Mouse (Mus musculus) embryonic stem cell, embryonic (primary cell): ENCODE data around the gene Tubg2.

Source experiments
- CTCF ChIA-PET, 4 experiments: fragments of 300-600 bp in 2 of 4; fragments of 350-600 bp in 2 of 4; sonication (Branson Sonifier 250); formaldehyde crosslinking; loops; one replicate each; lab custom pipeline; 2022; ENCODE audit warnings: inconsistent platforms in 2 of 4; lab: Charles Lee
- POLR2A ChIA-PET, 4 experiments: fragments of 300-600 bp in 2 of 4; fragments of 350-600 bp in 2 of 4; sonication (Branson Sonifier 250); formaldehyde crosslinking; loops; one replicate each; lab custom pipeline; 2022; ENCODE audit warnings: antibody characterized with exemption in 4 of 4, inconsistent platforms in 1 of 4; lab: Charles Lee

Gene Tubg2

DNA sequence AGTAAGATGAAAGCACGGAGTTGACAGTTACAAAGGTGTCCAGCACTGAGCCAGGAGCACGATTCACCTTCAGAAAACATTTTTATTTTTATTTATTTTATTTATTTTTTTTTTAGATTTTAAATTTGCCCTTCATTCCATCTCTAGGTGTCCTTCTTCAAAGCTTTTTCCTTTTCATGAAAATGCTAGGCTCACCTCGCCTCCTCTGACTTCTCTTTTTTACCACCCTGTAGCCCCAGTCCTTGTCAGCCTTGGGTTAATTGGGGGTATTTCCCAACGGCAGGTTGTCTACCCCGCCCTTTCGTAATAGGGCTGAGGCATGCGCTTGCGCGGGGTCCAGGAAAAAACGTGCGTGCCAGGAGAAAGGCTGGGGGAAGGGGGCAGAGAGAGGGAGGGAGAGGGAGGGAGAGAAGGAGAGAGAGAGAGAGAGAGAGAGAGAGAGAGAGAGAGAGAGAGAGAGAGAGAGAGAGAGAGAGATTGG is 20.0 kb downstream of the Tubg2 start:
- ChIA-PET POLR2A (interaction anchor here (0.6 to 4.0 kb wide), 24 partner anchors 8 to 281 kb away, joined by 3 to 20 read pairs (median 5); partner anchors contain the start of genes Rpl27 (in 2 of the 4), Becn1 (in 1 of the 4), Cntd1 (in 1 of the 4) and Coa3 (in 1 of the 4)), CTCF (interaction anchor here (0.6 to 8.3 kb wide), 71 partner anchors 8 to 505 kb away, joined by 3 to 135 read pairs (median 6); partner anchors contain the start of genes Becn1 (in 2 of the 4), Naglu (in 2 of the 4), Psmc3ip (in 2 of the 4) and Cavin1 (in 1 of the 4))

DNA sequence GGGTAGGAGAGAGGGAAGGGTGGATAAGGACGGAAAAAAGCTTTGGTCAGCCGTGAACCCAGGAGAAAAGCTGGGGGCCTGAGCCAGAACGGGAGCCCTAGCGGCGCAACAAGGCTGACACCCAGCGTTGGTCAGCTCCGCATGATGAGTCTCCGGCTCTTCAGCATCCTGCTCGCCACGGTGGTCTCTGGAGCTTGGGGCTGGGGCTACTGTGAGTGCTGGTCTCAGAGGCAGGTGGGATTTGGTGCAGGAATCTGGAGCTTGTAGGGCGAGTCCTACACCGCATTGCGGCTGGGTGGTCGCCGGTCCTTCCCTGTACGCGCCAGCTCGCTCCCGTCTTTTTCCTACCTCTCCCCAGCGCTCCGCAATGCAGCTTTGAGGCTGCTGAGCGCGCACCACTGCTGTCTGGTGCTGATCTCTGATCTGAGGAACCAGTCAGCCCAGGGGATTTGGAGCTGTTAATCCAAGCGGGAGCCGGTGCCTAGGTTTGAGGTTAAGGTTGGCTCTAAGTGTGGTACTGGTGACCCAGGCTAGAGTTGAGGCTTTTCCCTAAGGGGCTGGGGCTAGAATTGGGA is 20.5 kb downstream of the Tubg2 start:
- CTCF ChIA-PET = interaction anchor here (0.6 to 8.3 kb wide), 118 partner anchors 8 to 536 kb away, joined by 3 to 135 read pairs (median 5); partner anchors contain the start of genes Becn1 (in 4 of the 4), Psmc3ip (in 4 of the 4), Cntd1 (in 2 of the 4) and Coa3 (in 2 of the 4)
- POLR2A ChIA-PET = interaction anchor here (0.6 to 4.0 kb wide), 45 partner anchors 9 to 563 kb away, joined by 3 to 20 read pairs (median 4); partner anchors contain the start of genes Rpl27 (in 3 of the 4), Becn1 (in 2 of the 4), Naglu (in 2 of the 4) and Psmc3ip (in 2 of the 4)

DNA sequence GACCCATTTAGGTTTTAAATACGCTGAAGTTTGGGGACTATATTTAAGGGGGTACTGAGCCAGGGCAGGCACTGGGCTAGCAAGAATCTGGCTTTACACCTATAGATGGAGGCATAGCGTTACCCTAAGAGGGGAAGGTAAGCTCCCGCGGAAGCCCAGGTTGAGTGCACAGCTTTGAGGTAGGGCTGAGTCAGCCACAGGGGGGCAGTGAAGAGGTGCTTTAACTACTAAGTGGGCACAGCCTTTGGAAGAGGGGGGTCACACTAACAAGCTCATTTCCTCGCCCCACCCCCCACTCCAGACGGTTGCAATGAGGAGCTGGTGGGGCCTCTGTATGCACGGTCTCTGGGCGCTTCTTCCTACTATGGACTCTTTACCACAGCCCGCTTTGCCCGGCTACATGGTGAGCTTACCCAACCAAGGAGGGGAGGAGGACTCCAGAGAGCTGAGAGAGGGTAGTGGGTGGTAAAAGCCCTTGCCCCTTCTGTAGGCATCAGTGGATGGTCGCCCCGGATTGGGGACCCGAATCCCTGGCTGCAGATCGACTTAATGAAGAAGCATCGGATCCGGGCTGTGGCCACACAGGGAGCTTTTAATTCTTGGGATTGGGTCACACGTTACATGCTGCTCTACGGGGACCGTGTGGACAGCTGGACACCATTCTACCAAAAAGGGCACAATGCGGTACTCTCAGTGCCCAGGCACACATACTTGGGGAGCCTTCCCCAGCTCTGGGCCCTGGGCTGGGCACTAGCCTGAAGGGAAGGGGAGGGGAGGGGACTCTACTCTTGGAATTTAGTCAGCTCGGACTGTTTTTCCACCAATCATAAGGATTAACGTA is 21.4 kb downstream of the Tubg2 start:
- ChIA-PET CTCF (interaction anchor here (0.6 to 8.3 kb wide), 128 partner anchors 8 to 537 kb away, joined by 3 to 135 read pairs (median 4); partner anchors contain the start of genes Becn1 (in 4 of the 4), Psmc3ip (in 4 of the 4), Cntd1 (in 2 of the 4) and Coa3 (in 2 of the 4)), POLR2A (interaction anchor here in 3 of 4 experiments (0.6 to 4.0 kb wide), 51 partner anchors 11 to 564 kb away, joined by 3 to 20 read pairs (median 4); partner anchors contain the start of genes Psmc3ip (in 3 of the 3), Rpl27 (in 3 of the 3), Becn1 (in 2 of the 3) and Naglu (in 2 of the 3))

DNA sequence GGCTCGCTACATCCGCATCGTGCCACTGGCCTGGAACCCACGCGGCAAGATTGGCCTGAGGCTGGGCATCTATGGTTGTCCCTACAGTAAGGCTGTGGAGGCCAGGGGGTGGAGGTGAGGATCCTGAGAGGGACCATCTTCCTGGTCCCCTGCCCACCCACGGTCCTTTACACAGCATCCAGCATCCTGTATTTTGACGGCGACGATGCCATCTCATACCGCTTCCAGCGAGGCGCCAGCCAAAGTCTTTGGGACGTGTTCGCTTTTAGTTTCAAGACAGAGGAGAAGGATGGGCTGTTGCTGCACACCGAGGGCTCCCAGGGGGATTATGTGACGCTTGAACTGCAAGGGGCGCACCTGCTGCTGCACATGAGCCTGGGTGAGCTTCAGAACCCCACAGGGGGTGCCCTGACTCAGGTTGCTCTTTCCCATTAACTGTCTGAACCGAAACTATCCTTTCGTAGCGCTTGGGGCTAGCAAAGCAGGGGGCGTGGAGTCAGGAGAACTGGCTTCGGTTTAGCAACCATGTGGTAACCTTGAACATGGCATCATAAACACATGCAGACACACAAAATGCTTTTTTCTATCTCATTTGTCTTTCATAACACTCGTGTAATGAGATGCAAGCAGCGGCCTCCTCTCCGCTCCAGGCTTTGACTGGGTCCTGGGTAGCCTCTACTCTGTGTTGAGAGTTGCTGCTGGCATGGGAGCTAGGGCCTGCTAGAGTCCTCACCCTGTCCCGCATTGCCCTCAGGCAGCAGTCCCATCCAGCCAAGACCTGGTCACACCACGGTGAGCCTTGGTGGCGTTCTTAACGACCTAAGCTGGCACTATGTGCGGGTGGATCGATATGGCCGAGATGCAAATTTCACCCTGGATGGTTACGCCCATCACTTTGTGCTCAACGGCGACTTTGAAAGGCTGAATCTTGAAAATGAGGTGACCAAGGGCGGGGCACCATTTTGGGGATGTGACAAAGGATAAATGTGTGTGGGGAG is 22.7 kb downstream of the Tubg2 start:
- POLR2A ChIA-PET = interaction anchor here (0.6 to 4.0 kb wide), 11 partner anchors 13 to 1939 kb away, joined by 3 to 20 read pairs (median 3); partner anchors contain the start of genes Becn1 (in 2 of the 4), Coasy (in 1 of the 4), Psmc3ip (in 1 of the 4) and Rpl27 (in 1 of the 4)
- CTCF ChIA-PET = interaction anchor here in 3 of 4 experiments (0.5 to 8.3 kb wide), 24 partner anchors 12 to 221 kb away, joined by 3 to 135 read pairs (median 7); partner anchors contain the start of genes Becn1 (in 1 of the 3), Mlx (in 1 of the 3), Psmc3ip (in 1 of the 3) and Wnk4 (in 1 of the 3)

DNA sequence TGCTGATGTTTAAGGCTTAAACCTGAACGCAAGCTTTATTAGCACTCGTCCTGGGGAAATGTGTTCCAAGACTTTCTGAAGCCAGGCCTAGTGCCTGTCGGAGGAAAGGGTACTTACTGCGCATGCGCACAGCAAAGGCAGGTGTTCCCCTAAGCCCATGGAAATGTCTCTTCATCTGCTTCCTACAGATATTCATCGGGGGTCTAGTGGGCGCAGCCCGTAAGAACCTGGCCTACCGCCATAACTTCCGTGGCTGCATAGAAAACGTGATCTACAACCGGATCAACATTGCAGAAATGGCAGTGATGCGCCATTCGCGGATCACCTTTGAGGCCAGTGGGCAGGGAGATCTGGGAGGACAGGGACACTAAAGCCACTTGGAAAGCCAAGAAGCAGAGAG is 23.6 kb downstream of the Tubg2 start:
- CTCF ChIA-PET = interaction anchor here in 3 of 4 experiments (0.7 to 3.5 kb wide), 6 partner anchors 12 to 822 kb away, joined by 3 to 33 read pairs (median 4); no protein-coding TSS in a partner anchor

DNA sequence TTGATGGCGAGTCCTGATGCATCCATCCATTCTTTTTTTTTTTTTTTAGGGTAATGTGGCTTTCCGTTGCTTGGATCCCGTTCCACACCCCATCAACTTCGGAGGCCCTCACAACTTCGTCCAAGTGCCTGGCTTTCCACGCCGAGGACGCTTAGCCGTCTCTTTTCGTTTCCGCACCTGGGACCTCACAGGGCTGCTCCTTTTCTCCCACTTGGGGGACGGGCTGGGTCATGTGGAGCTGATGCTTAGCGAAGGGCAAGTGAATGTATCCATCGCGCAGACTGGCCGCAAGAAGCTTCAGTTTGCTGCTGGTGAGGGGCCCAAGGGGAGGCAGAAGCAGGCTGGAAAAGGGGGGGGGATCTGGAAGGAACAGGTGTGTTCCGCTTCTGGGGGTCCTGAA is 24.6 kb downstream of the Tubg2 start:
- CTCF ChIA-PET = interaction anchor here (0.5 to 2.5 kb wide), 86 partner anchors 9 to 1117 kb away, joined by 3 to 33 read pairs (median 5); partner anchors contain the start of genes Becn1 (in 2 of the 4), Plekhh3 (in 2 of the 4), Retreg3 (in 2 of the 4) and Tubg1 (in 2 of the 4)
- POLR2A ChIA-PET = interaction anchor here in 3 of 4 experiments (0.6 to 1.5 kb wide), 23 partner anchors 9 to 1247 kb away, joined by 3 to 8 read pairs (median 3); partner anchors contain the start of genes Plekhh3 (in 2 of the 3), Psmc3ip (in 1 of the 3), Retreg3 (in 1 of the 3) and Rpl27 (in 1 of the 3)

More for the DNA sequence above, 23.6 kb downstream of the Tubg2 start:
- POLR2A ChIA-PET = interaction anchor here in 2 of 4 experiments (0.8 to 4.0 kb wide), 6 partner anchors 14 to 123 kb away, joined by 3 to 20 read pairs (median 4); partner anchors contain the start of genes Becn1 (in 2 of the 2) and Coasy (in 1 of the 2)

DNA sequence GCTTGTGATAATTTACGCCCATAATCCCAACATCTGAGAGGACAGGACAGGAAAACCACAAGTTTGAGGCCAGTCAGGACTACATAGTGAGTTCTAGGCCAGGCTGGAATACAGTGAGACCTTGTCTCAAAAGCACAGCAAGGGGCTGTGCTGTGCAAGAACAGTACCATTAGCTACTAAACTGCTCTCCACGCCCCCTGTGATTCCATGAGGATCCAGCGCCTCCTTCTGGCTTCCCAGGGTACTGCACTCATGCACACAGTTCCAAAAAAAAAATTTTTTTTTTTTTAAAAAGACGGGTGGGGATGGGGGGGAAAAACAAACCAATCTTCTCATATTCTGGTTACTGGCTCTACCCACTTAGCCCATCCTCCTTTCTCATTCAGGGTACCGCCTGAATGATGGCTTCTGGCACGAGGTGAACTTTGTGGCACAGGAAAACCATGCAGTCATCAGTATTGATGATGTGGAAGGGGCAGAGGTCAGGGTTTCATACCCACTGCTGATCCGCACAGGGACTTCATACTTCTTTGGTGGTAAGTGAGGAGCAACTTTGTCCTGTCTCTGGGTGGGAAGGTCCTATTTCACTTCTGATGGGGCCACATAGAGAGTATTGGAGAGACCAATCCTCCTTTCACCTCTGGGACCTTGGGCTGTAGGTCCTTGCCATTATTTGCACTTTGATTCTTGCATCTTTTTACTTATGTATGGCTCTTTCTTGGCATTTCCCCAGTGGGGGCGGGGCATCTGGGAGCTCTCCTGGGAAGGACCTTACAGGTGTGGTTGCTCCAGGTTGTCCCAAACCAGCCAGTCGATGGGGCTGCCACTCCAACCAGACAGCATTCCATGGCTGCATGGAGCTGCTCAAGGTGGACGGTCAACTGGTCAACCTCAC is 25.4 kb downstream of the Tubg2 start:
- ChIA-PET POLR2A (interaction anchor here in 3 of 4 experiments (0.6 to 1.5 kb wide), 27 partner anchors 9 to 1246 kb away, joined by 3 to 8 read pairs (median 3); partner anchors contain the start of genes Plekhh3 (in 3 of the 3), Becn1 (in 1 of the 3), Psmc3ip (in 1 of the 3) and Retreg3 (in 1 of the 3)), CTCF (interaction anchor here (0.5 to 2.5 kb wide), 85 partner anchors 8 to 1117 kb away, joined by 3 to 33 read pairs (median 5); partner anchors contain the start of genes Becn1 (in 2 of the 4), Plekhh3 (in 2 of the 4), Retreg3 (in 2 of the 4) and Tubg1 (in 2 of the 4))

DNA sequence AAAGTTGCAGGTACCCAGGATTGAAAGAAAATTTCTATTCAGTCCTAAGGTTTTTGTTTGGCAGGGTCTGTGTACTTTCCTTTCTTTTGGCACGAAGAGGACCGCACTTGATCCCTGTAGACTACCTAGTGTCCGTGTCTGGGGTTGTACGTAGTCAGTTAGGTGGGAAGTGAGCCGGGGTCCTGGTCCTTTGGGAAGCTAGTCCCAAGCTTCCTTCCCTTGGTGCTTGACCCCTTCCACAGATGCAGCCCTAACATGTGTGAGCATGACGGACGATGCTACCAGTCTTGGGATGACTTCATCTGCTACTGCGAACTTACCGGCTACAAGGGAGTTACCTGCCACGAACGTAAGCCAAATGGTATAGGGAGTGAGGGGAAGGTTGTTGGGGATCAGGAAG is 26.3 kb downstream of the Tubg2 start:
- ChIA-PET POLR2A (interaction anchor here in 2 of 4 experiments (0.6 to 1.5 kb wide), 6 partner anchors 8 to 119 kb away, joined by 3 to 4 read pairs (median 3); partner anchors contain the start of gene Plekhh3 (in 1 of the 2)), CTCF (interaction anchor here (0.5 to 2.2 kb wide), 13 partner anchors 9 to 340 kb away, joined by 3 to 24 read pairs (median 6); partner anchors contain the start of genes Becn1 (in 1 of the 4), Cntnap1 (in 1 of the 4) and Psmc3ip (in 1 of the 4))

DNA sequence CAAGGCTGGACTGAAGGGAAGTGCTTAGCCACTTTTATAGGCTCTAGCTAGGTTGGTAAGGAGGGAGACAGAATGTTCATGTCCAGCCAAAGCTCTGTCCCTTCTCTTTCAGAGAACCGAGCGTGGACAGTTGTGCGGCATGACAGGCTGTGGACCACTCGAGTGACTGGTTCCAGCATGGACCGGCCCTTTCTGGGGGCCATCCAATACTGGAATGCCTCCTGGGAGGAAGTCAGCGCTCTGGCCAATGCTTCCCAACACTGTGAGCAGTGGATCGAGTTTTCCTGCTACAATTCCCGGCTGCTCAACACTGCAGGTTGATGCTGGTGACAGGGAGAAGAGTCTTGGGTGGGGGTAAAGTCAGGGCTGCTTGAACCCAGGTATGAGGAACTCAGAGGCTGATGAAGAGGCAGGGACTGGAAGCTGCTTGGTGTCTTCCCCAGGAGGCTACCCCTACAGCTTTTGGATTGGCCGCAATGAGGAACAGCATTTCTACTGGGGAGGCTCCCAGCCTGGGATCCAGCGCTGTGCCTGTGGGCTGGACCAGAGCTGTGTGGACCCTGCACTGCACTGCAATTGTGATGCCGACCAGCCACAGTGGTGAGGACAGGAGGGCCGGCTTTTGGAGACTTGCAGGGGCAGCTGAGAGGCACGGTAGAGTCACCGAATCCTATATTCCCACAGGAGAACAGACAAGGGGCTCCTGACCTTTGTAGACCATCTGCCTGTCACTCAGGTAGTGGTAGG is 27.2 kb downstream of the Tubg2 start:
- ChIA-PET CTCF (interaction anchor here in 3 of 4 experiments (0.6 to 1.8 kb wide), 6 partner anchors 9 to 1626 kb away, joined by 3 to 6 read pairs (median 3); partner anchors contain the start of gene Cntnap1 (in 1 of the 3)), POLR2A (interaction anchor here in 2 of 4 experiments (0.6 to 1.4 kb wide), 9 partner anchors 8 to 118 kb away, joined by 3 to 5 read pairs (median 3); partner anchors contain the start of gene Plekhh3 (in 1 of the 2))

DNA sequence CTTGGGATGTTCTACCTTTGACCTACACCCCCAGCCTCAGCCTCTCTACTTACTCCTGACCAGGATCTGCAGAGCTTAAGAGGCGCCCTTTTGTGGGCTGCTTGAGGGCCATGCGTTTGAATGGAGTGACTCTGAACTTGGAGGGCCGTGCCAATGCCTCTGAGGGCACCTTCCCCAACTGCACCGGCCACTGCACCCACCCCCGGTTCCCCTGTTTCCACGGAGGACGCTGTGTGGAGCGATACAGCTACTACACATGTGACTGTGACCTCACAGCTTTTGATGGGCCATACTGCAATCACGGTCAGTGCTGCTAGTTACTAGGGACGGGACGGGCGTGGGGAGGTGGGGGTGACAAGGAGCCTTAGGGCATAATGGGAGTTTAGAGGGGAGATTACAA is 29.3 kb downstream of the Tubg2 start:
- ChIA-PET POLR2A (interaction anchor here in 2 of 4 experiments (0.6 to 0.8 kb wide), 3 partner anchors 65 to 176 kb away, joined by 3 read pairs; no protein-coding TSS in a partner anchor), CTCF (interaction anchor here in 3 of 4 experiments (0.6 to 1.5 kb wide), 3 partner anchors 8 to 471 kb away, joined by 3 to 4 read pairs (median 4); no protein-coding TSS in a partner anchor)

DNA sequence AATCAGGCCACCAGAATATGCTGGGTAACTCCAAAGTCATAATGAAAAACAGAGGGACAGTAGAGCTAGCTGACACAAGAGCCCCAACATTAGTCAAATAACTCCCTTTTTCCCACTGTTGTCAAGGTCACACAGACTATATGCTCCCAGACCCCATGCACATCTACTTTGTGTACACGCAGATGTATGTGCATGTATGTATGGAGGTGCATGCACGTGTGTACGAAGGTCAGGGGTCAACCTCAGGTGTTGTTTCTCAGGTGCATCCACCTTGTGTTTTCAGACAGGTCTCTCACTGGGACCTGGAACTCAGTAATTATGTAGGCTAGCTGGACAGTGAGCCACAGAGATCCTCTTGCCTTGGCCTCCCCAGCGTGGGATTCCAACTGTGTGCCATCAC is 29.7 kb downstream of the Tubg2 start:
- ChIA-PET POLR2A (no interaction called here), CTCF (interaction anchor here in 3 of 4 experiments (0.6 to 1.5 kb wide), 3 partner anchors 8 to 471 kb away, joined by 3 to 4 read pairs (median 4); no protein-coding TSS in a partner anchor)

DNA sequence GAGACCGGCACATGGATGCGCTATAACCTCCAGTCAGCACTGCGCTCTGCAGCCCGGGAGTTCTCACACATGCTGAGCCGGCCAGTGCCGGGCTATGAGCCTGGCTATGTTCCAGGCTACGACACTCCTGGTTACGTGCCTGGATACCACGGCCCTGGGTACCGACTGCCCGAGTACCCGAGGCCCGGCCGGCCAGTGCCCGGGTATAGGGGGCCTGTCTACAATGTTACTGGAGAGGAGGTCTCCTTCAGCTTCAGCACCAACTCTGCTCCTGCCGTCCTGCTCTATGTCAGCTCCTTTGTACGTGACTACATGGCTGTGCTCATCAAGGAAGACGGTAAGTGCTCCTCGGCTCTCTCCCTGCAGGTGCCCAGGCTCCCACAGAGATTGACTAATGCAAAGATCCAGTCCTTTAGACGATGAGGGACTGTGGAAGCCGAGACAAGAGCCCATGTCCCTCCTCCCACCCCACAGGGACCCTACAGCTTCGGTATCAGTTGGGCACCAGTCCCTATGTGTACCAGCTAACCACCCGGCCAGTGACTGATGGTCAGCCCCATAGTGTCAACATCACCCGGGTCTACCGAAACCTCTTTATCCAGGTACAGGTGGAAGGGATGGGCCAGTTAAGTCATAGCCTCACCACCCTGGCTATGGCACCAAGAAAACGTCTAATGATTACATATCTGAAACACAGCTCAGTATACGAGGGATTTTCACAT is 31.0 kb downstream of the Tubg2 start:
- ChIA-PET POLR2A (interaction anchor here in 3 of 4 experiments (0.5 to 4.1 kb wide), 5 partner anchors 10 to 261 kb away, joined by 3 to 14 read pairs (median 3); partner anchors contain the start of gene Plekhh3 (in 1 of the 3)), CTCF (interaction anchor here (0.6 to 2.1 kb wide), 9 partner anchors 9 to 132 kb away, joined by 3 to 13 read pairs (median 3); no protein-coding TSS in a partner anchor)

DNA sequence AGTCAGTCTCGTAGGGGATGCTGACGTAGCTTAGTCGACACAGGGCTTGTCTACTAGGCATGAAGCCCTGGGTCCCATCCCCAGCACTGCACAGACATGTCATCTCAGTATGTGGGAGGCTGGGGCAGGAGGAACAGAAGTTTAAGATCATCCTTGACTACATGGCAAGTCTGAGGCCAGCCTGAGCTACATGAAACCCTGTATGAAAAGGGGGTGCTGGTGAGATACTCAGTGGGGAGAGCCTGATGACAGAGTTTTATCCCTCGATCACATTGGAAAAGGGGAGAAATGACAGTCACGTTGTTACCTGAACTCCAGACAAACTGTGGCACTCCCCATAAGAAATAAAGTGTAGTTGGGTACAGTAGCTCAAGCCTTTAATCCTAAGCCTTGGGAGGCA is 31.8 kb downstream of the Tubg2 start:
- CTCF ChIA-PET = interaction anchor here (0.6 to 2.1 kb wide), 5 partner anchors 11 to 890 kb away, joined by 3 to 13 read pairs (median 5); no protein-coding TSS in a partner anchor

More for the DNA sequence above, 31.8 kb downstream of the Tubg2 start:
- POLR2A ChIA-PET = interaction anchor here (0.5 to 4.1 kb wide), 8 partner anchors 9 to 261 kb away, joined by 3 to 14 read pairs (median 3); partner anchors contain the start of genes Plekhh3 (in 1 of the 4) and Wnk4 (in 1 of the 4)
